Mouse (Mus musculus): ENCODE data around the gene Gdf2. TPM values are rescaled to one million over a fixed set of nuclear protein-coding genes. Genes with fewer than 3 reads are reported as not detected.

Gene Gdf2
- polyA plus RNA-seq, 1 experiment from 2014 or later: 0.11 TPM

DNA sequence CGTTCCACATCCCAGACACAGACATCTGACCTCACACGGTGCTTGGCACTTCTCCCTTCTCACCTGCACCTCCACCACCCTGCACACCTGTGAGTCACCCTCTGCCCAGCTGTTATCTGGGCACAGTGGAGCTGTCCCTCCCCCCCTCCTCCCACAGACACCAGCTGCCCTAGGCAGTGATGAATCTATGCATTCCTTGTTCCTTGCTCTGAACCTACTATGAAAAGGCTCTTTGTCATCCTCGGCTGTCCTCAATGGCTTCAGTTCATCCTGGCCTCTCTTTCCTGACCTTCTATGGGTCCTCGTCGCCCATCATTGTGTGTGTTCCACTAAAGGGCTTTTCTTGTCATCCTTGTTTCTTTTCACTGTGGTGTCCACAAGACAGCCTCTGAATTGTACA is 33.9 kb downstream of the Gdf2 start:
- no peak overlapping the region for H3K9ac ChIP-seq (ENCODE audit: low read depth, low read length)
- 42% methylated on average over 5 of the region's 5 CpGs for WGBS
- H3K4me1 ChIP-seq (ENCODE audit: control insufficient read depth, insufficient read depth, low read depth, low read length): peaks cover 5% of the 10 kb centered on the region; the same call in 1 of the 2 replicates
- no peaks in the 10 kb centered on the region for H3K36me3 ChIP-seq (ENCODE audit: control insufficient read depth, insufficient read depth, low read length)
- no peak overlapping the region for H3K4me3 ChIP-seq (ENCODE audit: low read length)
- H3K4me2 ChIP-seq (ENCODE audit: low read length): no peak overlapping the region
- H3K27ac ChIP-seq (ENCODE audit: low read depth, low read length): no peak overlapping the region
- no peaks in the 10 kb centered on the region for H3K9me3 ChIP-seq (ENCODE audit: control insufficient read depth, low read length)
- peaks cover 4% of the 10 kb centered on the region; the same call in 1 of the 2 replicates for H3K27me3 ChIP-seq (replicated peaks; ENCODE audit: control insufficient read depth, insufficient read depth, low read length)
- ATAC-seq: peak; percentile 57

GRCm38 (mm10) chr14:33977748-33978147 is 36.9 kb downstream of the Gdf2 start:
- Histone ChIP-seq H3K4me3 (ENCODE audit: low read length) (peak overlapping the region; percentile 46; the same call in 1 of the 2 replicates), H3K9ac (ENCODE audit: low read depth, low read length) (peak overlapping the region; percentile 43; the same call in 1 of the 2 replicates)

DNA sequence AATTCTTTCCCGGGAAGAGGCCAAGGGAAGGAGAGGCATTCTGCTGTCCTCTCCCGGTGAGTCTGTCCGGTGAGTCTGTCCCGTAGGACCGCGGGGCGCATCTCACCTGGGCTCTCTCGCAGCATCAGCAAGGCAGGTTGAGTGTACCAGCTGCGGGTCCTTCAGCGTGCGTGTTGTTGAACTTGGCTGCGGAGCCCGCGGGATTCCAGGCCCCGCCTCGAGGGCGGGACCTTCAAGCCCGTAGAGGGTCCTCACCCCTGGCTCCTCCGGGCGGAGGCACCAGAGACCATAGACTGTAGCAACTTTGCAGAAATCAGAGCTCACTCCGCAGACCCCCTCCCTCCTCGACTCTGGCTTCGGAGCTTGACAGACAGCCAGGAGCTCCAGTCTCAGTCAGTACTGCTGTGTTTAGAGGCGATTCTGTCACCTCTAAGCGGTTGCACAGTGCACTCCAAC is 37.8 kb downstream of the Gdf2 start, which contains the start of gene Zfp488:
Gene Zfp488 (minus strand): TSS at position 161 of the 456 bp plus-strand sequence.
- H3K9me3 ChIP-seq (ENCODE audit: control insufficient read depth, low read length): no peaks in the 10 kb centered on the region
- H3K36me3 ChIP-seq (ENCODE audit: control insufficient read depth, insufficient read depth, low read length): no peaks in the 10 kb centered on the region
- H3K4me3 ChIP-seq (ENCODE audit: low read length): peak within 1 kb of the TSS; percentile 46
- ATAC-seq: peak; percentile 84
- H3K27ac ChIP-seq (ENCODE audit: low read depth, low read length): no peak within 1 kb of the TSS
- peaks cover 5% of the 10 kb centered on the region; the same call in 1 of the 2 replicates for H3K4me1 ChIP-seq (ENCODE audit: control insufficient read depth, insufficient read depth, low read depth, low read length)
- H3K27me3 ChIP-seq (replicated peaks; ENCODE audit: control insufficient read depth, insufficient read depth, low read length): peaks cover 4% of the 10 kb centered on the region; the same call in 1 of the 2 replicates
- peak within 1 kb of the TSS; percentile 43 for H3K9ac ChIP-seq (ENCODE audit: low read depth, low read length)
- whole genome bisulfite sequencing: 3% methylated on average over 25 of the region's 25 CpGs
- peak within 1 kb of the TSS; percentile 85 for H3K4me2 ChIP-seq (ENCODE audit: low read length)

More at GRCm38 (mm10) chr14:33977748-33978147, 36.9 kb downstream of the Gdf2 start:
- Histone ChIP-seq H3K4me2 (ENCODE audit: low read length) (peak overlapping the region; percentile 85), H3K36me3 (ENCODE audit: control insufficient read depth, insufficient read depth, low read length) (no peaks in the 10 kb centered on the region), H3K9me3 (ENCODE audit: control insufficient read depth, low read length) (no peaks in the 10 kb centered on the region), H3K27me3 (replicated peaks; ENCODE audit: control insufficient read depth, insufficient read depth, low read length) (peaks cover 4% of the 10 kb centered on the region; the same call in 1 of the 2 replicates), H3K4me1 (ENCODE audit: control insufficient read depth, insufficient read depth, low read depth, low read length) (peaks cover 5% of the 10 kb centered on the region; the same call in 1 of the 2 replicates), H3K27ac (ENCODE audit: low read depth, low read length) (no peak overlapping the region)
- WGBS: 21% methylated on average over 7 of the region's 7 CpGs
- no peak for ATAC-seq

- H3K9ac ChIP-seq (ENCODE audit: low read depth, low read length): no peak overlapping the region
- WGBS: 52% methylated on average over 3 of the region's 3 CpGs
- H3K4me3 ChIP-seq (ENCODE audit: low read length): no peak overlapping the region
- H3K27ac ChIP-seq (ENCODE audit: low read depth, low read length): no peak overlapping the region
- H3K9me3 ChIP-seq (ENCODE audit: control insufficient read depth, low read length): no peaks in the 10 kb centered on the region
- no peaks in the 10 kb centered on the region for H3K4me1 ChIP-seq (ENCODE audit: control insufficient read depth, insufficient read depth, low read depth, low read length)
- ATAC-seq: no peak
- H3K27me3 ChIP-seq (replicated peaks; ENCODE audit: control insufficient read depth, insufficient read depth, low read length): no peaks in the 10 kb centered on the region
- no peak overlapping the region for H3K4me2 ChIP-seq (ENCODE audit: low read length)
- H3K36me3 ChIP-seq (ENCODE audit: control insufficient read depth, insufficient read depth, low read length): no peaks in the 10 kb centered on the region
Observed at GRCm38 (mm10) chr14:33989201-33989600, 48.4 kb downstream of the Gdf2 start.

DNA sequence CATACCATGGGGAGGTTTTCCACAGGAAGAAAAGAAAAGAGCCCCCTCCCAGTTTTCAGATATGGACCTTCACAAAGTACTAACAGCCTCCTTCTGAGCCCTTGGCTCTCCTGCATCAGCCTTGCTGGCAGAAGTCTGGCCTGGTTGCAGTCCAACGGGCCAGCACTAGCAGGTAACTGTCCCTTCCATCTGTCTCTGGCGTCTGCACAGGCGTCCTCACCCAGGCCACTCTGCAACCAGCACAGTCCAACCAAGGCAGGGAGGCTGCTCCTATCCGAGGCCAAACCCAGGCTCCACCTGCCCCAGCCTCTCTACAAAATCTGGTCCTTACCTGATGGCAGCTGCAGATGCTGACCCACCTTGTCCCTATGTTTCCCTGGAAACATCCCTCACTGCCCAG is 51.1 kb downstream of the Gdf2 start:
- no peak for ATAC-seq
- Histone ChIP-seq H3K27me3 (replicated peaks; ENCODE audit: control insufficient read depth, insufficient read depth, low read length) (no peaks in the 10 kb centered on the region), H3K27ac (ENCODE audit: low read depth, low read length) (no peak overlapping the region), H3K9ac (ENCODE audit: low read depth, low read length) (no peak overlapping the region), H3K9me3 (ENCODE audit: control insufficient read depth, low read length) (no peaks in the 10 kb centered on the region), H3K4me1 (ENCODE audit: control insufficient read depth, insufficient read depth, low read depth, low read length) (no peaks in the 10 kb centered on the region), H3K4me3 (ENCODE audit: low read length) (no peak overlapping the region), H3K4me2 (ENCODE audit: low read length) (no peak overlapping the region), H3K36me3 (ENCODE audit: control insufficient read depth, insufficient read depth, low read length) (no peaks in the 10 kb centered on the region)
- WGBS: 80% methylated on average over 4 of the region's 4 CpGs

DNA sequence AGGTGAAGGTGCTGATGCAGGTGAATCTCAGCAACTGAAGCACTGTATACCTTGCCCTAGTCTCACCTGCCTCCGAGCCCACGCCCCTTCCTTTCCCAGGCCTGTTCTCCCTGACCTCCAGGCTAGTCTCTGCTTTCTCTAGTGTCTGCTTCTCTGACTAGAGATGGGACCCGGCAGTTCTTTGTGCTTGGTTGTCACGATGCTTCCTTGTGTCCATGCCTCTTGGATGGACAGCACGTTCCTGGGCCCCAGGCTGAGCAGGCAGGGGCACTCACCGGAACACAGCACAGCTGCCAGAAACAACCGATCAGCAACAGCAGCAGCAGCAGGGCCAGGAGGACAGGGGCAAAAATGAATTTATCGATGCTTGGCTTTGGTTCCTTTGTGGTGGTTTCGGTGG is 52.2 kb downstream of the Gdf2 start:
- 93% methylated on average over 9 of the region's 9 CpGs for WGBS
- H3K4me2 ChIP-seq (ENCODE audit: low read length): no peak overlapping the region
- H3K9me3 ChIP-seq (ENCODE audit: control insufficient read depth, low read length): no peaks in the 10 kb centered on the region
- H3K4me1 ChIP-seq (ENCODE audit: control insufficient read depth, insufficient read depth, low read depth, low read length): no peaks in the 10 kb centered on the region
- H3K27ac ChIP-seq (ENCODE audit: low read depth, low read length): no peak overlapping the region
- no peak overlapping the region for H3K4me3 ChIP-seq (ENCODE audit: low read length)
- H3K9ac ChIP-seq (ENCODE audit: low read depth, low read length): no peak overlapping the region
- no peak for ATAC-seq
- no peaks in the 10 kb centered on the region for H3K27me3 ChIP-seq (replicated peaks; ENCODE audit: control insufficient read depth, insufficient read depth, low read length)
- H3K36me3 ChIP-seq (ENCODE audit: control insufficient read depth, insufficient read depth, low read length): no peaks in the 10 kb centered on the region

DNA sequence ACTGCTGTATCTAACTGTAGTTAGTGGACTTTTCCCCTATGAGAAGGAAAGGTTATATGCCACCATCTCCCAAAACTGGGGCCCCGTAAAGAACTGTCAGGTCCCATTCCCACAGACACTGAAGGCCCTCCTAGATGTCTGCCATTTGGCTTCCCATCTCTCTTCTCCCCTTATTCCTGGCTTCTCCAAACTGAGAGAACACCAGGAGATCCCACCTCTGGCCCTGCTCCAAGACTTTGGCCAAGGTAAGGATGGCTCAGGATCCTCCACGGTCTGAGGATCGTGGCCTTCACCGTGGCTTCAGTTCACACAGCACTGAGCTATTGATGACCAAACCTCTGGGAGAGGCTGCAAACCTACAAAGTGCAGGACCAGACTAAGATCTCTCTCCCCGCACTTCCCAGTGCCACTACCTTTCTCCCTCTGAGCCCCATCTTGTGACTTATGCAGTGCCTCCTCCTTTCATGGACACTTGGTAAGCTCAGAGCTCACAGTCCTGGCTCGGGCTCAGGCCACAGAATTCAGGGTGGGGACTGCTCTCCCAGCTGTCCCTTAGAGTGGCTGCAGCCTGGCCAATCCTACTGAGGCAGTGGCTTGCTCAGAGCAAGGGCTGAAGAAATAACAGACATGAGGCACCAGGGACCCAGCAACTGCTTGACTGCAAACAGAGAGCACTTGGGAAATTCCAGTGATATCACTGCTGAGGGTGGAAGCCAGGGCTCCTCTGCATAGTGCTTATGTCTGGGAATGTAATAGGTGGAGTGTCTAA is 52.9 kb downstream of the Gdf2 start:
- Histone ChIP-seq H3K27ac (ENCODE audit: low read depth, low read length) (no peak overlapping the region), H3K4me2 (ENCODE audit: low read length) (no peak overlapping the region), H3K36me3 (ENCODE audit: control insufficient read depth, insufficient read depth, low read length) (no peaks in the 10 kb centered on the region), H3K9ac (ENCODE audit: low read depth, low read length) (no peak overlapping the region), H3K9me3 (ENCODE audit: control insufficient read depth, low read length) (no peaks in the 10 kb centered on the region), H3K4me3 (ENCODE audit: low read length) (no peak overlapping the region), H3K4me1 (ENCODE audit: control insufficient read depth, insufficient read depth, low read depth, low read length) (no peaks in the 10 kb centered on the region), H3K27me3 (replicated peaks; ENCODE audit: control insufficient read depth, insufficient read depth, low read length) (no peaks in the 10 kb centered on the region)
- WGBS: 88% methylated on average over 6 of the region's 6 CpGs
- ATAC-seq: no peak

Other genes starting within 250 kb of the Gdf2 start
- 14.0 and 15.0 TPM in 2 replicates for gene Gdf10, start 17.5 kb upstream of the Gdf2 start, polyA plus RNA-seq (2015; fragmentation: Nextera tagmentation; extraction: Ambion mirVana)
- gene Rbp3, start 13.0 kb downstream of the Gdf2 start, polyA plus RNA-seq (2015; fragmentation: Nextera tagmentation; extraction: Ambion mirVana): 0.04 and 0.16 TPM in 2 replicates
- gene Zfp488, start 37.7 kb downstream of the Gdf2 start, polyA plus RNA-seq (2015; fragmentation: Nextera tagmentation; extraction: Ambion mirVana): 1.5 and 1.6 TPM in 2 replicates
- gene Gm30083, start 74.1 kb downstream of the Gdf2 start, polyA plus RNA-seq (2015; fragmentation: Nextera tagmentation; extraction: Ambion mirVana): not detected in 2 replicates
- gene Gm5460, start 75.7 kb downstream of the Gdf2 start, polyA plus RNA-seq (2015; fragmentation: Nextera tagmentation; extraction: Ambion mirVana): not detected in 2 replicates
- gene Antxrl, start 111.7 kb downstream of the Gdf2 start, polyA plus RNA-seq (2015; fragmentation: Nextera tagmentation; extraction: Ambion mirVana): not detected in 2 replicates
- gene Anxa8, start 144.9 kb downstream of the Gdf2 start, polyA plus RNA-seq (2015; fragmentation: Nextera tagmentation; extraction: Ambion mirVana): 0.24 and 0.27 TPM in 2 replicates
- gene A630023A22Rik, start 161.7 kb downstream of the Gdf2 start, polyA plus RNA-seq (2015; fragmentation: Nextera tagmentation; extraction: Ambion mirVana): 0.30 TPM in 1 of 2 replicates, not detected in the other
- gene Npy4r, start 211.4 kb downstream of the Gdf2 start, polyA plus RNA-seq (2015; fragmentation: Nextera tagmentation; extraction: Ambion mirVana): 0.30 and 0.31 TPM in 2 replicates

Data from hindbrain, embryonic 16.5 days (tissue).